Mouse (Mus musculus): ENCODE measurements at regions not wholly inside any gene's neighbourhood (a gene's known extent, or its start where the extent isn't known, plus 50 kb on each side); places are given as distances from the start of the nearest gene placed in this dataset.

DNA sequence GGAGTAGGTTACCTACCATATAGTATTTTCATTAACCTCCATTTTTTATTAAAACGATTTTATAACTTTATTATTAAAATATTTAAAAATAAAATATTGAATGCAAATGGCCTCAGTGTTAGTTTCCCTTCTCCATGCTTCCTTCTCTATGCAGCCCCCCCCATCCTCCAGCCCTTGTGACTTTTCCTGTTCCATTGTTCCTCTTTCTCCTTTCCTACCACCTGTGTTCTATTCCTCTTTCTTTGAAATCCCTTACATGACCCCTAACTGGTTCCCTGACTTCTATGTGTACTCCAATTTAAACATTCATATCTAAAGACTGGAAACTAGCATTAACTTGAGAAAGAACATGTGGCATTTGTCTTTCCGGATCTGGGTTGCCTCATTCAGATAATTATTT, 101.8 kb upstream of the Dkk2 start:
- no peaks in the 10 kb centered on the region for H3K36me3 ChIP-seq
- WGBS: 73% methylated on average over 2 of the region's 2 CpGs
- H3K4me1 ChIP-seq: no peaks in the 10 kb centered on the region
- no peak overlapping the region for H3K9ac ChIP-seq
- no peak for ATAC-seq (ENCODE audit: borderline replicate concordance, extremely low read depth, low FRiP score, low TSS enrichment)
- no peaks in the 10 kb centered on the region for H3K9me3 ChIP-seq
- H3K27me3 ChIP-seq: no peaks in the 10 kb centered on the region
- no peak overlapping the region for H3K4me3 ChIP-seq
- no peak overlapping the region for H3K27ac ChIP-seq
- H3K4me2 ChIP-seq: no peak overlapping the region

GRCm38 (mm10) chr3:131998838-131999613, 86.1 kb upstream of the Dkk2 start:
- peaks cover 5% of the 10 kb centered on the region; the same call in 1 of the 2 replicates for H3K4me1 ChIP-seq
- no peaks in the 10 kb centered on the region for H3K27me3 ChIP-seq
- WGBS: 53% methylated on average over 6 of the region's 6 CpGs
- no peak for ATAC-seq (ENCODE audit: borderline replicate concordance, extremely low read depth, low FRiP score, low TSS enrichment)
- no peaks in the 10 kb centered on the region for H3K36me3 ChIP-seq
- no peak overlapping the region for H3K4me2 ChIP-seq
- H3K27ac ChIP-seq: no peak overlapping the region
- no peak overlapping the region for H3K4me3 ChIP-seq
- no peaks in the 10 kb centered on the region for H3K9me3 ChIP-seq
- H3K9ac ChIP-seq: no peak overlapping the region

DNA sequence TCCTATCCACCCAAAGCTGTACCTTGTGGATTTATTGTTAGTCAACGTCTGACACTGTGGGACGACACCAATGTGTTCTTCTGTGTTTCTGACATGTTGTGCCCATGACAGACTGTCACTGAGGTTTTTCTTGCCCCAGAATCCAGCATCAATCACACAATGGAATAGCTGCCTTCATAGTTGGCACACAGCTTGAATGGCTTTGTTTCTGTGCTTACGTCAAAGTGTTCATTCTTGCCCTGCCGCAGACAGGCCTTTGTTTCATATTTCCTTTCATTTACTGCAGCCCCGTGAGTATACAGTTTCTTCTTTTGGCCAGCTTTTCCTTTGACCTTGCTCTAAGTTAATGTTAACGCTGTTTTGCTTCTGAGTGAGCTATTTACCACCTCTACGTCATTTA, 78.9 kb upstream of the Dkk2 start:
- H3K27ac ChIP-seq: no peak overlapping the region
- 66% methylated on average over 7 of the region's 7 CpGs for WGBS
- no peak overlapping the region for H3K4me2 ChIP-seq
- H3K36me3 ChIP-seq: no peaks in the 10 kb centered on the region
- H3K4me3 ChIP-seq: no peak overlapping the region
- H3K27me3 ChIP-seq: no peaks in the 10 kb centered on the region
- H3K9me3 ChIP-seq: no peaks in the 10 kb centered on the region
- H3K4me1 ChIP-seq: no peaks in the 10 kb centered on the region
- no peak for ATAC-seq (ENCODE audit: borderline replicate concordance, extremely low read depth, low FRiP score, low TSS enrichment)
- no peak overlapping the region for H3K9ac ChIP-seq

- Histone ChIP-seq H3K4me2 (no peak overlapping the region), H3K27me3 (no peaks in the 10 kb centered on the region), H3K4me3 (no peak overlapping the region), H3K9me3 (no peaks in the 10 kb centered on the region), H3K27ac (no peak overlapping the region), H3K4me1 (no peaks in the 10 kb centered on the region), H3K36me3 (no peaks in the 10 kb centered on the region), H3K9ac (no peak overlapping the region)
- no peak for ATAC-seq (ENCODE audit: borderline replicate concordance, extremely low read depth, low FRiP score, low TSS enrichment)
- WGBS: 68% methylated on average over 11 of the region's 11 CpGs
These were observed 78.2 kb upstream of the Dkk2 start for GRCm38 (mm10) chr3:132006912-132007311.

DNA sequence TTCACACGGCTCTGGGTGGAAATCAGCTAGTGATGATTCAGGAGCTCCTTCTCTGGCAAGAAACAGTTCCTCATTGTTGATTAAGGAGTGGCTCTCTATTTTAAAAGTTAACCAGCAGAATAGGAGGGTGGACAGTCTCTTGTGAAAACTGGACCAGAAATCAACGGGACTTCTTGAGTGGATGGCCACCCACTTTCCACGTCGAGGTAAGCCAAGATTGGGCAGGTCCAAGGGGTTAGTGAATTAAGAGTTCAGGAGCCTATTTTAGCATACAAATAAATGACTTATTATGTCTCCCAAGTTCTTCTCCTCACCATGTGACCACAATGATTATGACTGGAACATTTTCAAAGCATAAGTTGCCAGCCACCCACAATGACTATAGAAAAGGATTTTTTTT, 77.7 kb upstream of the Dkk2 start:
- H3K36me3 ChIP-seq: no peaks in the 10 kb centered on the region
- no peak overlapping the region for H3K4me2 ChIP-seq
- H3K27ac ChIP-seq: no peak overlapping the region
- H3K9me3 ChIP-seq: no peaks in the 10 kb centered on the region
- no peaks in the 10 kb centered on the region for H3K27me3 ChIP-seq
- ATAC-seq (ENCODE audit: borderline replicate concordance, extremely low read depth, low FRiP score, low TSS enrichment): no peak
- no peak overlapping the region for H3K4me3 ChIP-seq
- no peaks in the 10 kb centered on the region for H3K4me1 ChIP-seq
- WGBS: 52% methylated on average over 4 of the region's 4 CpGs
- H3K9ac ChIP-seq: no peak overlapping the region

DNA sequence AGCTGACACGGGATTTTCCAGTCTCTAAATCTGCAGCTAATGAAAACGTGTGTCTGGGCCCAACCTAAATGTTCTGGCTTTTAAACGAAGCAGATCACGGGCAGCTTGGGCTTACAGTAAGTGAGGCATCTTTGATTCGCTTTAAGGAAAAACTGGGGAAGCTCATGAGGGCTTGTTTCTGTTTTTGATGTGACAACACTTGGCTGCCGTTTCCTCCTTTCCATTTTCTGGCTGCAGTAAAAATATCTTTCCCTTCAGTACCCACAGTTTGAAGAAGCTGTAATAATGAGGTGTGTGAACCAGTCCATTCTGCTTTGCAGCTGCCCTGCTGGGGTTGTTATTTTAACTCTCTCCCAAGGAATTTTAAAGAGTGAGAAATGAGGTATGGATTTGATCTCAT, 69.9 kb upstream of the Dkk2 start:
- Histone ChIP-seq H3K4me2 (0 out of 2 replicates have a peak overlapping the region, but pooled peaks have one; percentile 2), H3K4me3 (no peak overlapping the region), H3K4me1 (0 out of 2 replicates have a peak, but pooled peaks cover 6% of the 10 kb centered on the region), H3K9ac (no peak overlapping the region), H3K36me3 (no peaks in the 10 kb centered on the region), H3K27me3 (no peaks in the 10 kb centered on the region), H3K27ac (no peak overlapping the region), H3K9me3 (no peaks in the 10 kb centered on the region)
- WGBS: 42% methylated on average over 6 of the region's 6 CpGs
- peak; percentile 59; the same call in 1 of the 2 replicates for ATAC-seq (ENCODE audit: borderline replicate concordance, extremely low read depth, low FRiP score, low TSS enrichment)

DNA sequence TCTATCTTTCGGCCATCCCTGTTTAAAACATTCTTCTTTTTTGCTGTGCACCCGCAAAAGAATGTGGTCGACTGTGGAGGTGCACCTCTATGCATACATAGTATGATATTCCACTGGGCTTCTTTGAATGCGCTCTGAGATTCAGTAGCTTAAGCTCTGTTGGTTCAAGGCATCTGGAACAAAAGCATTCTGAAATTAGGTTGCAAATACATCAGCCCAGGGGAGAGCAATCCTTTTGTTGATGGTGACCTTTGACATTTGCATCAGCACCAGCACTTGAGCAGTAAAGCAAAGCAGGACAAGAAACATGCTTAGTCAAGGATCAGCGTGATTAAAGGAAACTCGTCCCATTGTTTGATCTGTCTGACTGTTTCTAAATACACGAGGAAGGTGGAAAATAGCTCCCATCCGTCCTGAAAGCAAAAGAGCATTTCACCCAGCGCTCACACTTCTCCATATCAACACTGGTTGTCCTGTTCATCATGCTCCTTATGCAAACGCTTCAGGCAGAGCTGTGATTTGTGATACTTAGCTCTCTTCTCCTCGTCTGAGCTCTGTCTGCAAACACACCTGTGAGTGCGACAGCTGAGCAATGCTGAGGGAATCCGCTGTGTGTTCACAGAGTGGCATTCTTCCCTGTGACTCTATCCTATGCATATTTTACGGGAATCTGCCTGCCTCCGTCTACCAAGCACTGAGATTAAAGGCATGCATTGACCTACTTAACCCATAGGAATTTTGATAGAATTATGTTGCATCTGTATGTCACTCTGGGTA, 67.4 kb upstream of the Dkk2 start:
- Histone ChIP-seq H3K27ac (no peak overlapping the region), H3K4me3 (no peak overlapping the region), H3K9me3 (no peaks in the 10 kb centered on the region), H3K36me3 (no peaks in the 10 kb centered on the region), H3K27me3 (no peaks in the 10 kb centered on the region), H3K4me1 (peaks cover 16% of the 10 kb centered on the region), H3K4me2 (no peak overlapping the region), H3K9ac (no peak overlapping the region)
- ATAC-seq (ENCODE audit: borderline replicate concordance, extremely low read depth, low FRiP score, low TSS enrichment): no peak
- 49% methylated on average over 15 of the region's 15 CpGs for WGBS

DNA sequence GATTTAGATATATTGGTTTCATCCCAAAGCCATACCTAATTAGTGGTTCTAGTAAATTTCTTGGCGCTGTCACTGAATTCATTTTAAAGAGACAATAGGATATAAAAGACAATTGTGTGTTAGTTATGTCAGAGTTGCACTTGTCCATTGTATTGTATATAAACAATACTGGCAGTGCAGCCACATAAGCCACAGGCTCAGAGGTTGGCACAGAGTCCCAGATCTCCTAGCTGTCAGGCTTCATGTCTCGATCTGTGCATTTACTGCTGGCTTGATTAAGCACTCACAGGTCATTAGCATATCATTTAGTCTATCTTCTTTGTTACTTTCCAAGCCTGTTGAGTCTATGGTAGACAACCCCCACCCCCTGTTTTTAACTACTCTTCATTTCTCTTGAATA, 66.6 kb upstream of the Dkk2 start:
- H3K9ac ChIP-seq: no peak overlapping the region
- WGBS: 60% methylated on average over 2 of the region's 2 CpGs
- no peak overlapping the region for H3K27ac ChIP-seq
- H3K4me2 ChIP-seq: no peak overlapping the region
- peaks cover 18% of the 10 kb centered on the region for H3K4me1 ChIP-seq
- no peak for ATAC-seq (ENCODE audit: borderline replicate concordance, extremely low read depth, low FRiP score, low TSS enrichment)
- no peaks in the 10 kb centered on the region for H3K36me3 ChIP-seq
- no peak overlapping the region for H3K4me3 ChIP-seq
- H3K9me3 ChIP-seq: no peaks in the 10 kb centered on the region
- H3K27me3 ChIP-seq: no peaks in the 10 kb centered on the region

DNA sequence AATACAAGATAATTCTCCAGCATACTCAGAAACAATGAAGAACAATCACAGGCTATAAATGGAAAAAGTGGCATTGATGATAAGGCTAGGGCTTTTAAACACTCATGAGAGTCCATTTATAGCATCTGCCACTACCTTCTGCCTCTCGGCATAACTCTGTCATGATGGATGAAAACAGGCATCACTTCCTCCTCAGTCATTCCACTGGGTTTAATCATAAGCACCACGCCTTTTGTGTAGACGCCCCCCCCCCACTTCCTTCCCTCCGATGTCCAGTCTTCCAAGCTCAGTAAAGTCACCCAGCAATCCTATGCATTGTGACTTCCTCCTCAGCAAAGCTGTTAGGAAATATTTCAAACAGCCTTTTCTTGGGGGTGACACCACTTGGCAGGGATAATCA, 63.1 kb upstream of the Dkk2 start:
- 27% methylated on average over 4 of the region's 4 CpGs for WGBS
- H3K4me3 ChIP-seq: no peak overlapping the region
- no peak overlapping the region for H3K9ac ChIP-seq
- no peaks in the 10 kb centered on the region for H3K36me3 ChIP-seq
- peak; percentile 47; the same call in 1 of the 2 replicates for ATAC-seq (ENCODE audit: borderline replicate concordance, extremely low read depth, low FRiP score, low TSS enrichment)
- H3K4me2 ChIP-seq: no peak overlapping the region
- H3K9me3 ChIP-seq: no peaks in the 10 kb centered on the region
- no peak overlapping the region for H3K27ac ChIP-seq
- peaks cover 14% of the 10 kb centered on the region for H3K4me1 ChIP-seq
- H3K27me3 ChIP-seq: no peaks in the 10 kb centered on the region

- Histone ChIP-seq H3K4me2 (no peak overlapping the region), H3K36me3 (no peaks in the 10 kb centered on the region), H3K27me3 (no peaks in the 10 kb centered on the region), H3K9ac (no peak overlapping the region), H3K27ac (0 out of 2 replicates have a peak overlapping the region, but pooled peaks have one; percentile 19), H3K9me3 (no peaks in the 10 kb centered on the region), H3K4me3 (no peak overlapping the region), H3K4me1 (peaks cover 14% of the 10 kb centered on the region)
- WGBS: 36% methylated on average over 6 of the region's 6 CpGs
- ATAC-seq (ENCODE audit: borderline replicate concordance, extremely low read depth, low FRiP score, low TSS enrichment): peak; percentile 68; the same call in 1 of the 2 replicates
These were observed 61.8 kb upstream of the Dkk2 start for GRCm38 (mm10) chr3:132023342-132023741.

DNA sequence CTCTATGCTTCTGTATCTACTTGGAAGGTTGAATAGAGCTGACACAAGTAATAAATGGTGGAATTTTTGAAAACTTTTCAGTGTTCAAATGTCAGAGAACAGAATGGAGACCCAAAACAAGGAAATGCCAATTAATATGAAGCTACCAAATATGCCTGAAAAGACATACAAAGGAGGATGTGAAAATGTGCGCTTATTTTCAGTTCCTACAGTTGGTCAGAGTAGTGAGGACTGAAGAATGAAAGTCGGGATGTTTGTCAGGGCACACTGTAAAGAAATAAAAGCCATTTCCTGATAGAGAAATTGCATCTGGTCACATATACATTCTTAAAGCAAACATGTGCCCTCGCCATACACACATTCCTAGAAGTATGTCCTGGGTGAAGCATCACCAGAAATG, 56.0 kb upstream of the Dkk2 start:
- H3K4me3 ChIP-seq: no peak overlapping the region
- no peak for ATAC-seq (ENCODE audit: borderline replicate concordance, extremely low read depth, low FRiP score, low TSS enrichment)
- WGBS: 94% methylated on average over 3 of the region's 3 CpGs
- no peak overlapping the region for H3K27ac ChIP-seq
- no peak overlapping the region for H3K4me2 ChIP-seq
- H3K9ac ChIP-seq: no peak overlapping the region
- no peaks in the 10 kb centered on the region for H3K27me3 ChIP-seq
- H3K9me3 ChIP-seq: no peaks in the 10 kb centered on the region
- no peaks in the 10 kb centered on the region for H3K36me3 ChIP-seq
- H3K4me1 ChIP-seq: 0 out of 2 replicates have a peak, but pooled peaks cover 2% of the 10 kb centered on the region

- 24% methylated on average over 5 of the region's 5 CpGs for WGBS
- H3K27ac ChIP-seq: no peak overlapping the region
- peak; percentile 70; the same call in 1 of the 2 replicates for ATAC-seq (ENCODE audit: borderline replicate concordance, extremely low read depth, low FRiP score, low TSS enrichment)
- H3K4me2 ChIP-seq: no peak overlapping the region
- no peak overlapping the region for H3K4me3 ChIP-seq
- no peak overlapping the region for H3K9ac ChIP-seq
- 0 out of 2 replicates have a peak, but pooled peaks cover 2% of the 10 kb centered on the region for H3K4me1 ChIP-seq
- no peaks in the 10 kb centered on the region for H3K36me3 ChIP-seq
- H3K27me3 ChIP-seq: no peaks in the 10 kb centered on the region
- H3K9me3 ChIP-seq: no peaks in the 10 kb centered on the region
These were observed 51.9 kb upstream of the Dkk2 start for GRCm38 (mm10) chr3:132033078-132033713.
